Mouse (Mus musculus) subcutaneous adipose tissue, adult 2 months (tissue): ENCODE data around the gene Dydc2. TPM values are rescaled to one million over a fixed set of nuclear protein-coding genes. Genes with fewer than 3 reads are reported as not detected.

Experiments used
- polyA plus RNA-seq: library from polyadenylated mRNA; depleted of rRNA; stranded (reverse); fragments of >200 nt; gene quantifications from 2 replicates; pipeline ENCODE4 v1.2.3, GENCODE M21; 2012; ENCODE audit warnings: low replicate concordance; rRNA removed

Gene Dydc2
- not detected in 2 replicates for polyA plus RNA-seq

GRCm38 (mm10) chr14:41069108-41069507 is at the start of gene Dydc2:
TSS of gene Dydc2 (minus strand) at chr14:41069208.

GRCm38 (mm10) chr14:41104853-41105444 is 35.9 kb upstream of the Dydc2 start, which contains the start of gene Mat1a:
TSS of gene Mat1a (plus strand) at chr14:41105035.

GRCm38 (mm10) chr14:41072229-41072943 is 3.4 kb upstream of the Dydc2 start, which contains the start of gene Dydc1:
TSS of gene Dydc1 (plus strand) at chr14:41072911.

GRCm38 (mm10) chr14:41013630-41014613 is 55.1 kb downstream of the Dydc2 start, which contains the start of gene Fam213a:
TSS of gene Fam213a (minus strand) at chr14:41013788.

Other genes starting within 250 kb of the Dydc2 start
- 0.59 and 0.68 TPM in 2 replicates for gene Sh2d4b, start 175.9 kb downstream of the Dydc2 start, polyA plus RNA-seq
- gene Tspan14, start 102.4 kb downstream of the Dydc2 start, polyA plus RNA-seq: 87.4 and 109 TPM in 2 replicates
- gene Fam213a, start 55.4 kb downstream of the Dydc2 start, polyA plus RNA-seq: 65.8 and 153 TPM in 2 replicates
- gene Dydc1, start 3.7 kb upstream of the Dydc2 start, polyA plus RNA-seq: not detected in 2 replicates
- gene Mat1a, start 35.8 kb upstream of the Dydc2 start, polyA plus RNA-seq: 0.07 and 0.44 TPM in 2 replicates
- gene Sftpa1, start 62.6 kb upstream of the Dydc2 start, polyA plus RNA-seq: 0.14 TPM in 1 of 2 replicates, not detected in the other
- 0.09 TPM in 1 of 2 replicates, not detected in the other for gene Mbl1, start 82.2 kb upstream of the Dydc2 start, polyA plus RNA-seq
- gene Sftpd, start 115.9 kb upstream of the Dydc2 start, polyA plus RNA-seq: 5.2 TPM in 1 of 2 replicates, not detected in the other
- not detected in 2 replicates for gene Gm2832, start 209.6 kb upstream of the Dydc2 start, polyA plus RNA-seq